Comparison of ENCODE assay signal across 21 mouse cellular contexts in genomic region chr13:50973379-50973778, GRCm38 (mm10).
DNase-seq lines count a peak whose midpoint lies in the region; ATAC-seq lines count a peak whose summit lies in the region.
"Had no signal": no experiment of that assay in that cellular context is flagged by ENCODE, and none has a peak within 500 bp of the region (broad histone marks: within the 10 kb centered on the region; RNA-seq: fewer than 3 reads in every experiment).

No protein-coding gene starts in this region.

- H3K4me1 ChIP-seq in hindbrain, embryonic 16.5 days (ENCODE audit: control insufficient read depth, insufficient read depth, low read depth, low read length): no peaks in the 10 kb centered on the region
- peaks cover 10% of the 10 kb centered on the region for H3K4me1 ChIP-seq in hindbrain, embryonic 10.5 days (replicated peaks)
- H3K4me1 ChIP-seq in midbrain, embryonic 11.5 days (ENCODE audit: control insufficient read depth, insufficient read depth, low read length): no peaks in the 10 kb centered on the region
- no peaks in the 10 kb centered on the region for H3K4me1 ChIP-seq in liver, embryonic 11.5 days (replicated peaks; ENCODE audit: control insufficient read depth, insufficient read depth, low read length)
- H3K4me1 ChIP-seq: embryonic facial prominence, embryonic 15.5 days; neural tube, embryonic 15.5 days had no signal

- no peak overlapping the region for H3K9ac ChIP-seq in hindbrain, embryonic 16.5 days (ENCODE audit: low read depth, low read length)
- no peak overlapping the region for H3K9ac ChIP-seq in midbrain, embryonic 11.5 days (ENCODE audit: low read length)
- no peak overlapping the region for H3K9ac ChIP-seq in liver, embryonic 11.5 days (ENCODE audit: low read depth, low read length)
- H3K9ac ChIP-seq: embryonic facial prominence, embryonic 15.5 days; limb, embryonic 12.5 days; liver, embryonic 13.5 days; lung, embryonic 14.5 days; neural tube, embryonic 15.5 days had no signal

- 56% methylated on average over 8 of the region's 8 CpGs for WGBS in hindbrain, embryonic 16.5 days
- WGBS in hindbrain, embryonic 10.5 days: 63% methylated on average over 8 of the region's 8 CpGs
- WGBS in midbrain, embryonic 11.5 days: 52% methylated on average over 8 of the region's 8 CpGs
- whole genome bisulfite sequencing in liver, embryonic 11.5 days: 53% methylated on average over 8 of the region's 8 CpGs

- H3K9me3 ChIP-seq in hindbrain, embryonic 16.5 days (ENCODE audit: control insufficient read depth, low read length): no peaks in the 10 kb centered on the region
- no peaks in the 10 kb centered on the region for H3K9me3 ChIP-seq in hindbrain, embryonic 10.5 days
- H3K9me3 ChIP-seq in midbrain, embryonic 11.5 days (ENCODE audit: control insufficient read depth, low read length): no peaks in the 10 kb centered on the region
- H3K9me3 ChIP-seq in liver, embryonic 11.5 days (ENCODE audit: control insufficient read depth, low read length): no peaks in the 10 kb centered on the region
- H3K9me3 ChIP-seq: embryonic facial prominence, embryonic 15.5 days; limb, embryonic 12.5 days; liver, embryonic 13.5 days; neural tube, embryonic 15.5 days had no signal

- DNase-seq in embryo, embryonic 10 days (ENCODE audit: low spot score): peak; percentile 26
- no peak for DNase-seq in embryo, embryonic 11 days
- DNase-seq in hindbrain, embryonic 10.5 days (ENCODE audit: low spot score): no peak
- no peak for DNase-seq in midbrain, embryonic 11.5 days (ENCODE audit: low spot score, missing footprints)
- peak; percentile 26 for DNase-seq in retina, embryonic 14.5 days (ENCODE audit: low spot score)
- DNase-seq in T-cell, adult 2 months (ENCODE audit: low spot score): no peak
- DNase-seq in liver, embryonic 11.5 days (ENCODE audit: low spot score): no peak
- DNase-seq: adrenal gland, postnatal 36 days; cerebellum, adult 8-10 months; gastrocnemius, postnatal 10 days; heart, adult 18-20 months; kidney, adult 11 months; liver, embryonic 13.5 days; lung, embryonic 14.5 days; lung, postnatal 36 days; right cerebral cortex, postnatal 4 days; thymus, postnatal 36 days had no signal

- H3K27me3 ChIP-seq in hindbrain, embryonic 16.5 days (replicated peaks; ENCODE audit: control insufficient read depth, insufficient read depth, low read length): no peaks in the 10 kb centered on the region
- H3K27me3 ChIP-seq in hindbrain, embryonic 10.5 days (ENCODE audit: insufficient read depth, poor library complexity, severe bottlenecking): no peaks in the 10 kb centered on the region
- no peaks in the 10 kb centered on the region for H3K27me3 ChIP-seq in midbrain, embryonic 11.5 days (ENCODE audit: control insufficient read depth, insufficient read depth, low read length)
- no peaks in the 10 kb centered on the region for H3K27me3 ChIP-seq in liver, embryonic 11.5 days (replicated peaks; ENCODE audit: control insufficient read depth, insufficient read depth, low read length)
- H3K27me3 ChIP-seq: embryonic facial prominence, embryonic 15.5 days; limb, embryonic 12.5 days; liver, embryonic 13.5 days; neural tube, embryonic 15.5 days had no signal

- no peaks in the 10 kb centered on the region for H3K36me3 ChIP-seq in hindbrain, embryonic 16.5 days (ENCODE audit: control insufficient read depth, insufficient read depth, low read length)
- H3K36me3 ChIP-seq in hindbrain, embryonic 10.5 days: no peaks in the 10 kb centered on the region
- H3K36me3 ChIP-seq in midbrain, embryonic 11.5 days (ENCODE audit: control insufficient read depth, insufficient read depth, low read length): no peaks in the 10 kb centered on the region
- H3K36me3 ChIP-seq in liver, embryonic 11.5 days (ENCODE audit: control insufficient read depth, insufficient read depth, low read length): no peaks in the 10 kb centered on the region
- H3K36me3 ChIP-seq: embryonic facial prominence, embryonic 15.5 days; limb, embryonic 12.5 days; liver, embryonic 13.5 days; neural tube, embryonic 15.5 days had no signal

- H3K4me3 ChIP-seq in hindbrain, embryonic 16.5 days (ENCODE audit: low read length): no peak overlapping the region
- no peak overlapping the region for H3K4me3 ChIP-seq in hindbrain, embryonic 10.5 days
- H3K4me3 ChIP-seq in midbrain, embryonic 11.5 days (ENCODE audit: low read depth, low read length): no peak overlapping the region
- H3K4me3 ChIP-seq in liver, embryonic 11.5 days (ENCODE audit: low read depth, low read length): no peak overlapping the region
- H3K4me3 ChIP-seq: embryonic facial prominence, embryonic 15.5 days; limb, embryonic 12.5 days; liver, embryonic 13.5 days; neural tube, embryonic 15.5 days had no signal

- no peak overlapping the region for H3K4me2 ChIP-seq in hindbrain, embryonic 16.5 days (ENCODE audit: low read length)
- H3K4me2 ChIP-seq in midbrain, embryonic 11.5 days: no peak overlapping the region
- H3K4me2 ChIP-seq in liver, embryonic 11.5 days: no peak overlapping the region
- H3K4me2 ChIP-seq: embryonic facial prominence, embryonic 15.5 days; limb, embryonic 12.5 days; liver, embryonic 13.5 days; lung, embryonic 14.5 days; neural tube, embryonic 15.5 days had no signal

- no peak overlapping the region for H3K27ac ChIP-seq in hindbrain, embryonic 16.5 days (ENCODE audit: low read depth, low read length)
- H3K27ac ChIP-seq in hindbrain, embryonic 10.5 days: no peak overlapping the region
- no peak overlapping the region for H3K27ac ChIP-seq in midbrain, embryonic 11.5 days (ENCODE audit: low read depth, low read length)
- H3K27ac ChIP-seq in liver, embryonic 11.5 days (ENCODE audit: low read depth, low read length): no peak overlapping the region
- H3K27ac ChIP-seq: embryonic facial prominence, embryonic 15.5 days; limb, embryonic 12.5 days; liver, embryonic 13.5 days; neural tube, embryonic 15.5 days had no signal

- peak; percentile 73; the same call in 1 of the 2 replicates for ATAC-seq in hindbrain, embryonic 16.5 days
- peak; percentile 70 for ATAC-seq in midbrain, embryonic 11.5 days (ENCODE audit: low FRiP score)
- no peak for ATAC-seq in liver, embryonic 11.5 days (replicated peaks; ENCODE audit: low FRiP score)

Comparison
In these comparisons a context has a peak if more than half of its experiments do, and no peak if none do; other contexts are left out.
1. DNase-seq: peak in embryo, embryonic 10 days (single experiment) and retina, embryonic 14.5 days (single experiment); none in embryo, embryonic 11 days (single experiment), hindbrain, embryonic 10.5 days (single experiment), midbrain, embryonic 11.5 days (single experiment), T-cell, adult 2 months (single experiment) and liver, embryonic 11.5 days (single experiment).